Mouse (Mus musculus) cerebellum, adult 11 months (tissue): ENCODE results near the gene Lin7b.
A peak's percentile ranks its signal among the peaks of the same experiment; 100 is the strongest.
"Not testable (repeated sequence)": the region's sequence is repeated elsewhere in the genome, so short reads cannot be mapped to it uniquely, and the experiment has no call there.

ENCODE experiments used
- DNase-seq: peaks from one replicate; pipeline ENCODE4 v3.0.0; 2022

Gene Lin7b

DNA sequence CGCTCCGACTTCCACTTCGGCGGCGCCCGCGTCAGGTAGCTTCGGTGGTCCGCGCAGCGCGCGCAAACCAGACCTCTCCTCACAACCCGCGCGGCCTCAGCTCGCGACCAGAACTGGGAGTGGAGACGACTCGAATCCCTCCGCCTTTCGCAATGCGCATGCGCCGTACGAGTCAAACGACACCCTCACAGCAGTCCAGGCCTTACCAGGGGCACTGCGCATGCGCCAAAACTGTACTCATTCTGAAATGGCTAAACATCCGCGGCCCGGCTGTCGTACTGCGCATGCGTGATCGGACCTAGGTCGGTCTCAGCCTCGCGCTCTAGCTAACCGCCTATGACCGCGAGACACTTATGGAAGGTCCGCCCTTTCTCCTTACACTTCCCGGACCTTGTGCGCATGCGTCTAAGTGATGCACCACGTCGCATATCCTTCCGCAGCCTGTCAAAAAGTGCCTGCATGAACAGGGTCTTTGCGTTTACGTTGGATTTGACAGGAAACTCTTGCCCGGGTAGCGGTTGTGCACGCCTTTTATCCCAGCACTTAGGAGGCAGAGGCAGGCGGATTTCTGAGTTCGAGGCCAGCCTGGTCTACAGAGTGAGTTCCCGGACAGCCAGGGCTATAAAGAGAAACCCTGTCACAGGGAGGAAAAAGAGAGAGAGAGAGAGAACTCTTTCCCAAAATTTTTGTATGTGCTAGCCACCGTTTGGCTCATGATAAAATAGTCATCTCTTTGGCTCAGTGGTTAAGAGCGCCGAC is 25.4 kb upstream of the Lin7b start, which contains the start of gene Snrnp70:
Gene Snrnp70, minus strand, starts transcription at position 165 of the 759 bp plus-strand sequence.
- peak; percentile 100 for DNase-seq

GRCm38 (mm10) chr7:45395129-45395541 is 24.8 kb upstream of the Lin7b start:
- no peak for DNase-seq

- DNase-seq, result no peak
These were observed 15.7 kb upstream of the Lin7b start for GRCm38 (mm10) chr7:45386077-45386476.

DNA sequence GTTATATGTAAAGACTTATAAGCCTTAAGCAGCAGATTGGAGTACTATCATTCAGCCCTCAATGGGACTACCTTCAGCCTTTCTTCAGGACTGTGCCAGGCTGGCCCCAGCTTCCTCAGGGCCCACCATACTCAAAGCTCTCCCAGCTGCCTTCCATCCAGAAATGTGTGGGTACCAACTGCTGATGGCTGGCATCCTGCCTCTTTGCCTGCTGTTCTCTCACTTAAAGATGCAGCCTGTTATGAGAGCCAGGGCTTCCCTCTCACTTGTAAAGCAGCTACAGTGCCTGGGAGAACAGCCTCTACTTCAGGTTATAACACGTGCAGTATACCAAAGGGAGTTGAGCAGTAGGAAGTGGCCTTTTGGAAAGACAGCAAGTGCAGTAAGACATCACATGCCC is 5.7 kb upstream of the Lin7b start:
- no peak for DNase-seq

GRCm38 (mm10) chr7:45374620-45375019 is 4.2 kb upstream of the Lin7b start:
- no peak for DNase-seq

DNA sequence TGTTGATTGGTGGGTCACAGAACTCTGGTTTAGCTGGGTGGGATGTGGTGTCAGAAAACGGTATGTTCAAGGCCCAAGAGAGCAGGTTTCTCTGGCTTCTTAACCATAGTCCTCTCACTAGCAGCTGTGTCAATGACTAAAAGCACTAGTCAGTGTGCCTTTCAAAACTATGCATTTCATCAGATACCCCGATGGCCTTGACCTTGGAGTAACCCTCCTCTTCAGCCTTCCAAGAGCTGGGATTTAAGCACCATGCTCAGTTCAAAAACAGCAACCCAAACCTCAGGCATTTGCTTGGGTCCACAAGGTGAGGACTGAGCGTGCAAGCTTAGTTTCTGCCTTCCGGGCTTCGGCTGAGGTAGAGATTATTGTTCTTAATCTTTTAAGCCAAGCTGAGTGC is 2.0 kb upstream of the Lin7b start:
- DNase-seq, result no peak

DNA sequence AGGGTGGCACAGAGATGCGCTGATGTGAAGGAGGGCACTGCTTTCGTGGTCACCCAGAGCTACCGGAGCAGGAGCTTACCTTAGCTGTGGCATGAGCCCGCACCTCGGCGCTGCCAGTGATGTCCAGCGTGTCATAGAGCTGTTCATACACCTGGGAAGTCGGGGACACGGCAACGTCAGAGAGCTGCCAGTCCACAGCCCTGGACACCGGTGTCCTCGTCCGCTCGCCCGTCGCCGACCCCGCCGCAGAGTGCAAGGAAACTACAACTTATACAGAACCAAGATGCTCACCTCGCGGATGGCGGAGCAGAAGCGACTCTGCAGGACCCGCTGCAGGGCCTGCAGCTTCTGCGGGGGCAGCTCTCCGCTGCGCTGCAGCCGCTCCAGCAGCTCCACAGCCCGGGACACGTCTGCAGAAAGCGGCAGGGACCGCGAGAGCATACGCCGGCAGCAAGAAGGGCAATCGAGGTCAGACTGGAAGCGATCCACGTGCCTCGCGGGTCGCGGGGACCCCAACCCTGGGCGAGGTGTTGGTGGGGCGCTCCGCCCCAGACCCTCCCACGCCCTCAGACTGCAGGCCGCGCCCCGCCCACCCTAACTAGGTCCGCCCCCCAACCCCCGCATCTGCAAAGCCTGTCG is 428 bp downstream of the Lin7b start:
- DNase-seq, result no peak

GRCm38 (mm10) chr7:45369022-45369745 is 1.2 kb downstream of the Lin7b start:
- no peak for DNase-seq

DNA sequence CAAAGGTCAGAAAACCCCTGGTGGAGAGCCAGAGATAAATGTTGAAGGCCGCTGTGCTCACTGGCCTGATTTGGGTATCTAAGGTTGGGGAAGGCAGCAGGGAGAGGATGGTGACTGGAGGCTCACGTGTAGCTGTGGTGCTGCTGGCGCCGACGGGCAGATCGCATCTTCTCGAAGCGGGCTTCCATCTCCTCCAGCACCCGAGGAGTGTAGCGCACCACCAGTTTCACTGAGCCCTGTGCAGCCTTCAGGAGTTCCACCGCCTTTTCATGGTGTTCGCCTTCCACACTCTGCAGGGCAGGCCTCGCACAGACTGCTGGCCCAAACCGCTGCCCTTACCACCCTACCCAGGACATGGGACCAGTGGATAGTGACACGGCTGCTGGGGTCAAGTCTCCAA is 2.2 kb downstream of the Lin7b start:
- no peak for DNase-seq

GRCm38 (mm10) chr7:45367020-45367880 is 3.1 kb downstream of the Lin7b start:
- peak; percentile 99 for DNase-seq

DNA sequence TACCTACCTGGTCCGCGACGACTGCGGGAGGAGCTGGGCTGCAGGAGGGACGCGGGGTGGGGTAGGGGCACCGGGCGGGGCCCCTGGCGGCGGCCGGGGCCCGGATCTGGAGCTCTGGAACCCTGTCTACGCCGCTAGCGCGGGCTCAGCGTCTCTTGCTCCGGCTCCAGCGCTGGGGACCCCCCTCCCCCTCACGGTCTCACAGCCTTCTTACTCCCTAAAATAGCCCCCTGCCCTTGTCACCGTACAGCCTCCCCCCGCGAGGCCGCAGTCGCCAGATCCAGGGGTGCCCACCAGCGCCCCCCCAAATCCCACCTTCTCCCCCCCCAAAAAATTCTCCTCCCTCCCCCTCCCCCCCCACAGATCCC is 3.7 kb downstream of the Lin7b start, which contains the start of gene Ppfia3:
Gene Ppfia3, minus strand, starts transcription at position 368 of the 368 bp plus-strand sequence.
- no peak for DNase-seq

- peak; percentile 69 for DNase-seq
These were observed 4.4 kb downstream of the Lin7b start for GRCm38 (mm10) chr7:45365742-45366651.

GRCm38 (mm10) chr7:45363983-45364382 is 6.4 kb downstream of the Lin7b start:
- DNase-seq, result no peak

DNA sequence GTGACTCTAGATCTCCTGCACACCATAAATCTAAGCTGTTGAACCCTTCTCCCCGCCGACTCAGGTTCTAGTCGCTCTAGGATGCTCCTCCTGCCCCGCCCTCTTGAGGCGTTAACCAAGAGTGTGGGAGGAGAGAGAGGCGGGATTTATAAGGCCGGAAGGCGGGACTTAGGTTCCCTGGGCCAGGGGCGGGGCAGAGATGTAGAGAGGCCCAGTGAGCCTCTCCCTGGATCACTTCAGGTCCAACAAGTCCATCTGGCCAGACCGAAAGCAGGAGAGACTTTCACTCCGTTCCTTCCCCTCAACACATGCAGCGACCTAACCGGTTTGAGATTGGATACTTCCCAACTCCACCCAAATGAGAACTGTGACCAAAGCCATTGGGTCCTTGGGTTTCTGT is 7.6 kb downstream of the Lin7b start:
- peak; percentile 81 for DNase-seq

DNA sequence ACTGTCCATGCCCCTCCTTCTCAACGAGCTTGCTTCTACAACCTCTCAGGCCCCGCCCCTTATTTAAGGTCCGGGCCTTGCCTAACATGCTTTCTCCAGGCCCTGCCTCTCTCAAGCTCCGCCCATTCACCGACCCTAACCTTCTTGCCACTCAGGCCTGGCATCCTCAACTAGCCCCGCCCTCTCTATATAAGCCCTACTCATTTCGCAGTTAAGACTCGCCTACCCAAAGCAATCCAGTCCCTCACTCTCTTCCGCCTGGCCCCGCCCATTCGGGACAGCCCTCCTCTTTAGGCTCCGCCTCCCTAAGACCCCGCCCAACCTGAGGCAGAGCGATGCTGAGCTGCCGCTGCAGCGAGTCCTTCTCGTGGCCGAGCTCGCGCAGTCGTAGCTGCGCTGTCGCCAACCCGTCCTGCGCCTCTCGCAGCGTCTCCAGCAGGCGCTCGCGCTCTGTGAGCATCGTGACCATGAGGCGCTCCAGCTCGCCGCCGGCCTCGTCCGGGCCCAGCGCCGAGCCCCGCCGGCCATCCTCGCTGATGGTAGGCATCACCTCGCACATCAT is 9.1 kb downstream of the Lin7b start:
- peak; percentile 90 for DNase-seq

- DNase-seq, result no peak
These were observed 9.8 kb downstream of the Lin7b start for GRCm38 (mm10) chr7:45360404-45361125.

DNA sequence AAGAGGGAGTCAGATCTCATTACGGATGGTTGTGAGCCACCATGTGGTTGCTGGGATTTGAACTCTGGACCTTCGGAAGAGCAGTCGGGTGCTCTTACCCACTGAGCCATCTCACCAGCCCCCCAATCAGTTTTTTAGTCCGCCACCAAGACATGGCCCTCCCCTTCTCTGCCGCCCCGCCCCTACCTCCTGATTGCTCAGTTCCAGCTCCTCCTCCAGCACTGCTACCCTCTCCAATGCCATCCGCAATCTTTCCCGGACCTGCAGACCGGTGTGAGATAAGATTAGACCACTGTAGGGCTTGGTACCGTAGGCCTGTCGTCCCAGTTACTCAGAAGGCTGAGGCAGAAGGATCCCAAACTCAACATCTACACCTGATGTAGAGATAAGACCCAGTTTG is 11.3 kb downstream of the Lin7b start:
- not testable (repeated sequence) for DNase-seq

- no peak for DNase-seq
These were observed 14.3 kb downstream of the Lin7b start for GRCm38 (mm10) chr7:45356087-45356486.

- DNase-seq, result no peak
These were observed 14.9 kb downstream of the Lin7b start for GRCm38 (mm10) chr7:45355318-45356020.

DNA sequence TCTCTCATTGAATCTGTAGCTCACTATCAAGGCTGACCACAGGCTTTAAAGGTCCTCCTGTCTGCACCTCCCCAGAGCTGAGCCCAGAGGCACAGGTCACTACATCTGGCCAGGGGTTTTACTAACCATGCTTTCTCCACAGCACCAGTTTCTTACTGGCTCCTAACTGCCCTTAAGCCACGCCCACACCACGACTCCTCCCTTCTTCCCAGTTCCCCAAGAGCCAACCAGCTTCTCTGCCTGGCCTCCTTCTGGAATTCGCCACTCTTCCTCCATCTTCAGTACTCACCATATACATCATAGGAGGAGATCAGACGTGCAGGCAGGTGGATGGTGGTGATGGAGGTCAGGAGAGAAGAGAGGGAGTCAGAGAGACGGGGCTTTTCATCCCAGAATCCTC is 17.3 kb downstream of the Lin7b start:
- no peak for DNase-seq
